Mouse (Mus musculus) liver, adult 2 months (tissue): ENCODE measurements around the gene Phf2. TPM values are rescaled to one million over a fixed set of nuclear protein-coding genes. Genes with fewer than 3 reads are reported as not detected.

Experiments
- DNase-seq: peaks from one replicate; pipeline ENCODE4 v3.0.0-alpha.2; 2011; ENCODE audit warnings: low read depth, low spot score; ENCODE audit errors: extremely low read depth
- H3K27ac ChIP-seq: fragments of 200-500 bp; replicated peaks from 2 replicates; pipeline ENCODE4 v1.5.1; 2012; ENCODE audit warnings: low read depth, mild to moderate bottlenecking, control low read depth, inconsistent platforms, low read length; ENCODE audit not compliant: insufficient read depth
- H3K27me3 ChIP-seq: fragments of 200-500 bp; 2 replicates; pipeline ENCODE4 v1.6.1; 2012; ENCODE audit warnings: mild to moderate bottlenecking, moderate library complexity, low read length, inconsistent platforms; ENCODE audit not compliant: control insufficient read depth, insufficient read depth
- H3K36me3 ChIP-seq: fragments of 200-500 bp; 2 replicates; pipeline ENCODE4 v1.6.1; 2012; ENCODE audit warnings: low read length, inconsistent platforms; ENCODE audit not compliant: control insufficient read depth, insufficient read depth
- H3K4me1 ChIP-seq: fragments of 200-500 bp; 2 replicates; pipeline ENCODE4 v1.6.1; 2011; ENCODE audit warnings: low read length; ENCODE audit not compliant: control insufficient read depth, insufficient read depth
- H3K4me3 ChIP-seq: fragments of 200-500 bp; 2 replicates; pipeline ENCODE4 v1.5.1; 2011; ENCODE audit warnings: low read depth, mild to moderate bottlenecking, control low read depth, low read length, moderate library complexity; ENCODE audit not compliant: insufficient read depth
- H3K79me2 ChIP-seq: fragments of 200-500 bp; 2 replicates; pipeline ENCODE4 v1.6.1; 2012; ENCODE audit warnings: inconsistent platforms, mild to moderate bottlenecking, low read length, moderate library complexity; ENCODE audit not compliant: control insufficient read depth, insufficient read depth
- H3K9ac ChIP-seq: fragments of 200-500 bp; 2 replicates; pipeline ENCODE4 v1.6.1; 2012; ENCODE audit warnings: low read depth, mild to moderate bottlenecking, control low read depth, inconsistent platforms, low read length
- CTCF ChIP-seq: fragments of 200-500 bp; IDR thresholded peaks from 2 replicates; pipeline ENCODE4 v1.5.1; 2011; ENCODE audit warnings: low read depth, low read length, control low read depth
- POLR2A ChIP-seq: fragments of 200-500 bp; IDR thresholded peaks from 2 replicates; pipeline ENCODE4 v1.6.1; 2011; ENCODE audit warnings: low read length, control low read depth; ENCODE audit not compliant: insufficient read depth; ENCODE audit errors: extremely low read depth
- WGBS: fragments of 180-500 bp; shearing (Covaris S2); methylation state at CpG from one replicate; pipeline ENCODE4 v1.1.7; 2018; 5-methylcytosine and 5-hydroxymethylcytosine counted together
- polyA plus RNA-seq: library from polyadenylated mRNA; depleted of rRNA; stranded (reverse); fragments of >200 nt; gene quantifications from 2 replicates; pipeline ENCODE4 v1.2.3, GENCODE M21; 2012; rRNA removed
- total RNA-seq: library from RNA; depleted of rRNA; stranded (reverse); fragments of >200 nt; gene quantifications from 2 replicates; pipeline ENCODE4 v1.2.3, GENCODE M21; 2014; rRNA removed

Phf2 gene
- total and polyA plus RNA-seq, 2 experiments = 3.0 to 6.7 TPM

- Histone ChIP-seq H3K9ac (no peak overlapping the region), H3K4me1 (no peaks in the 10 kb centered on the region), H3K27ac (no peak overlapping the region), H3K27me3 (no peaks in the 10 kb centered on the region), H3K79me2 (no peaks in the 10 kb centered on the region), H3K36me3 (no peaks in the 10 kb centered on the region), H3K4me3 (no peak overlapping the region)
- DNase-seq = no peak
- no peak for TF ChIP-seq CTCF
- TF ChIP-seq POLR2A = no peak
- whole genome bisulfite sequencing = 81% methylated on average over 11 of the region's 11 CpGs
Measured at GRCm38 (mm10) chr13:48768109-48768508, 102.8 kb downstream of the Phf2 start.

GRCm38 (mm10) chr13:48763701-48764245 lies 107.1 kb downstream of the Phf2 start:
- Histone ChIP-seq H3K27ac (no peak overlapping the region), H3K36me3 (no peaks in the 10 kb centered on the region), H3K4me3 (no peak overlapping the region), H3K4me1 (no peaks in the 10 kb centered on the region), H3K27me3 (no peaks in the 10 kb centered on the region), H3K9ac (no peak overlapping the region), H3K79me2 (no peaks in the 10 kb centered on the region)
- no peak for TF ChIP-seq POLR2A
- TF ChIP-seq CTCF = no peak
- WGBS = 60% methylated on average over 11 of the region's 11 CpGs
- no peak for DNase-seq

- Histone ChIP-seq H3K36me3 (no peaks in the 10 kb centered on the region), H3K9ac (no peak overlapping the region), H3K4me3 (no peak overlapping the region), H3K4me1 (no peaks in the 10 kb centered on the region), H3K27me3 (no peaks in the 10 kb centered on the region), H3K27ac (no peak overlapping the region), H3K79me2 (no peaks in the 10 kb centered on the region)
- TF ChIP-seq CTCF (no peak), POLR2A (no peak)
- 90% methylated on average over 8 of the region's 8 CpGs for WGBS
- DNase-seq = no peak
Measured at GRCm38 (mm10) chr13:48760855-48761436, 110.0 kb downstream of the Phf2 start.

GRCm38 (mm10) chr13:48756769-48757168 lies 114.2 kb downstream of the Phf2 start:
- WGBS = 36% methylated on average over 15 of the region's 15 CpGs
- H3K27me3 ChIP-seq = no peaks in the 10 kb centered on the region; the same call in none of the 2 replicates
- no peaks in the 10 kb centered on the region for H3K79me2 ChIP-seq
- H3K4me3 ChIP-seq = no peak overlapping the region
- no peak overlapping the region for H3K9ac ChIP-seq
- no peaks in the 10 kb centered on the region for H3K36me3 ChIP-seq
- no peak overlapping the region for H3K27ac ChIP-seq
- no peak for DNase-seq
- TF ChIP-seq POLR2A (no peak), CTCF (no peak)
- no peaks in the 10 kb centered on the region for H3K4me1 ChIP-seq

Other genes with a start within 250 kb of the Phf2 start
- 1.1 and 1.3 TPM in 2 replicates for gene Ptpdc1, start 245.5 kb downstream of the Phf2 start, total RNA-seq
- 0.32 and 0.49 TPM in 2 replicates for gene Ptpdc1, start 245.5 kb downstream of the Phf2 start, polyA plus RNA-seq
- not detected in 2 replicates for gene Barx1, start 208.1 kb downstream of the Phf2 start, total RNA-seq
- gene Barx1, start 208.1 kb downstream of the Phf2 start, polyA plus RNA-seq = not detected in 2 replicates
- 45.1 and 59.3 TPM in 2 replicates for gene Fam120a, start 96.9 kb upstream of the Phf2 start, total RNA-seq
- 40.1 and 40.6 TPM in 2 replicates for gene Fam120a, start 96.9 kb upstream of the Phf2 start, polyA plus RNA-seq